In genomic region chr2:167419204-167419603, GRCm38 (mm10) we compare ENCODE assay signal across 9 mouse cellular contexts. TPM values are rescaled to one million over a fixed set of nuclear protein-coding genes. Genes with fewer than 3 reads are reported as not detected.
DNase-seq lines count a peak whose midpoint lies in the region; ATAC-seq and TF ChIP-seq lines count a peak whose summit lies in the region.
"Had no signal": no experiment of that assay in that cellular context is flagged by ENCODE, and none has a peak within 500 bp of the region (broad histone marks: within the 10 kb centered on the region; RNA-seq: fewer than 3 reads in every experiment).

No protein-coding gene starts in this region.

- H3K4me2 ChIP-seq in kidney, embryonic 15.5 days, result no peak overlapping the region
- H3K4me2 ChIP-seq: neural tube, embryonic 13.5 days had no signal

- peak; percentile 86 for TF ChIP-seq CTCF in kidney, adult 2 months (conservative IDR thresholded peaks at IDR 0.05; ENCODE audit: insufficient read depth, insufficient read length, low read depth, low read length)
- peak; percentile 89 to 100 (median 96) for TF ChIP-seq CTCF in MEL (IDR thresholded peaks at IDR 0.05 in 2 of 3, conservative IDR thresholded peaks at IDR 0.05 in 1 of 3; ENCODE audit: control insufficient read depth in 1 of 3, insufficient read depth in 1 of 3, low read depth in 2 of 3, low read length in 3 of 3, poor library complexity in 1 of 3, severe bottlenecking in 1 of 3)

- peak; percentile 77 for DNase-seq in kidney, adult 2 months
- DNase-seq in MEL (ENCODE audit: low read depth, low spot score), result peak; percentile 92
- peak; percentile 85 for DNase-seq in cerebellum, adult 9-10 months
- peak; percentile 42 to 73 for DNase-seq in gastrocnemius, postnatal 4 days (ENCODE audit: low spot score in 2 of 2)
- DNase-seq in left cerebral cortex, postnatal 10 days (ENCODE audit: extremely low spot score in 1 of 2, low spot score in 2 of 2), result peak; percentile 34 to 71
- DNase-seq in naive thymus-derived CD4-positive, alpha-beta T cell, adult 2 months (ENCODE audit: low read depth), result peak; percentile 96
- peak; percentile 78 for DNase-seq in testis, postnatal 14 days (ENCODE audit: low spot score)

- no peaks in the 10 kb centered on the region for H3K9me3 ChIP-seq in kidney, embryonic 15.5 days (replicated peaks)
- no peaks in the 10 kb centered on the region for H3K9me3 ChIP-seq in MEL (replicated peaks; ENCODE audit: insufficient read depth, low read length)
- H3K9me3 ChIP-seq: neural tube, embryonic 13.5 days had no signal

- no peak overlapping the region for H3K4me3 ChIP-seq in kidney, adult 2 months (ENCODE audit: insufficient read depth, low read depth, low read length)
- no peak overlapping the region for H3K4me3 ChIP-seq in kidney, embryonic 15.5 days (replicated peaks)
- H3K4me3 ChIP-seq in MEL (ENCODE audit: control insufficient read depth in 1 of 2, insufficient read depth in 1 of 2, low read depth in 2 of 2, low read length in 2 of 2), result no peak overlapping the region
- H3K4me3 ChIP-seq: neural tube, embryonic 13.5 days had no signal

- TF ChIP-seq POLR2A in kidney, adult 2 months (IDR thresholded peaks at IDR 0.05; ENCODE audit: low read depth, low read length), result no peak
- no peak; a peak in 1 of 4 replicates for TF ChIP-seq POLR2A in MEL (IDR thresholded peaks at IDR 0.05; ENCODE audit: control insufficient read depth in 1 of 2, insufficient read depth in 1 of 2, low read depth in 1 of 2, low read length in 2 of 2, poor library complexity in 1 of 2)

- no peaks in the 10 kb centered on the region for H3K36me3 ChIP-seq in kidney, adult 2 months (ENCODE audit: control insufficient read depth, insufficient read depth, low read length)
- peaks cover 5% of the 10 kb centered on the region for H3K36me3 ChIP-seq in kidney, embryonic 15.5 days
- H3K36me3 ChIP-seq in MEL (ENCODE audit: control insufficient read depth in 1 of 2, insufficient read depth in 2 of 2, low read length in 2 of 2), result peaks cover 0 to 19% of the 10 kb centered on the region in 2 experiments; a peak in 3 of 4 replicates

- H3K9ac ChIP-seq in kidney, embryonic 15.5 days, result no peak overlapping the region
- no peak overlapping the region for H3K9ac ChIP-seq in MEL (ENCODE audit: control insufficient read depth, low read depth, low read length, poor library complexity, severe bottlenecking)
- H3K9ac ChIP-seq: neural tube, embryonic 13.5 days had no signal

- H3K27ac ChIP-seq in kidney, adult 2 months (ENCODE audit: insufficient read depth, low read depth, low read length), result no peak overlapping the region
- no peak overlapping the region for H3K27ac ChIP-seq in kidney, embryonic 15.5 days
- no peak overlapping the region for H3K27ac ChIP-seq in MEL (ENCODE audit: control insufficient read depth, low read depth, low read length)
- H3K27ac ChIP-seq: neural tube, embryonic 13.5 days had no signal

- intact Hi-C loops in left cerebral cortex, postnatal 10 days (cut with DNase I), result loop anchor here (5.0 kb wide), 4 partner anchors 72 to 352 kb away; partner anchors contain the start of gene B4galt5

- TF ChIP-seq EP300 in MEL (IDR thresholded peaks at IDR 0.05; ENCODE audit: low read depth in 1 of 2, low read length in 2 of 2), result no peak

- peaks cover 20% of the 10 kb centered on the region; the same call in 1 of the 2 replicates for H3K4me1 ChIP-seq in kidney, adult 2 months (ENCODE audit: control insufficient read depth, insufficient read depth, low read length)
- H3K4me1 ChIP-seq in kidney, embryonic 15.5 days, result peaks cover 20% of the 10 kb centered on the region
- H3K4me1 ChIP-seq in MEL (ENCODE audit: control insufficient read depth in 1 of 2, insufficient read depth in 2 of 2, low read length in 2 of 2), result peaks cover 5 to 16% of the 10 kb centered on the region in 2 experiments; a peak in 3 of 4 replicates

- H3K27me3 ChIP-seq in kidney, adult 2 months (replicated peaks; ENCODE audit: control insufficient read depth, insufficient read depth, low read length), result no peaks in the 10 kb centered on the region
- no peaks in the 10 kb centered on the region for H3K27me3 ChIP-seq in kidney, embryonic 15.5 days
- H3K27me3 ChIP-seq in MEL (ENCODE audit: control insufficient read depth in 1 of 2, insufficient read depth in 2 of 2, low read length in 2 of 2), result no peaks in the 10 kb centered on the region
- H3K27me3 ChIP-seq: neural tube, embryonic 13.5 days had no signal

- WGBS in kidney, adult 2 months, result 66% methylated on average over 1 of the region's 1 CpGs
- WGBS in kidney, embryonic 15.5 days, result 71% methylated on average over 1 of the region's 1 CpGs

- no peak for ATAC-seq in kidney, embryonic 15.5 days (replicated peaks; ENCODE audit: low FRiP score)

- TF ChIP-seq RAD21 in MEL (IDR thresholded peaks at IDR 0.05; ENCODE audit: low read depth, low read length), result peak; percentile 70

- peaks cover 28% of the 10 kb centered on the region for H3K79me2 ChIP-seq in MEL (ENCODE audit: control insufficient read depth, insufficient read depth, low read length, poor library complexity)

TF ChIP-seq in MEL, 35 proteins besides CTCF, POLR2A, EP300 and RAD21:
- TF ChIP-seq MAX (IDR thresholded peaks at IDR 0.05; ENCODE audit: low read length), result no peak
- no peak for TF ChIP-seq TCF12 (IDR thresholded peaks at IDR 0.05; ENCODE audit: low read depth, low read length)
- TF ChIP-seq GABPA (IDR thresholded peaks at IDR 0.05; ENCODE audit: low read depth, low read length), result no peak
- no peak for TF ChIP-seq MEF2A (IDR thresholded peaks at IDR 0.05; ENCODE audit: extremely low read depth, insufficient replicate concordance, low read depth, low read length, poor library complexity, severe bottlenecking)
- TF ChIP-seq JUND (IDR thresholded peaks at IDR 0.05; ENCODE audit: low read depth, low read length), result peak; percentile 78
- no peak for TF ChIP-seq E2F4 (IDR thresholded peaks at IDR 0.05; ENCODE audit: borderline replicate concordance, low read depth, low read length)
- TF ChIP-seq TBP (IDR thresholded peaks at IDR 0.05; ENCODE audit: low read depth, low read length), result no peak
- TF ChIP-seq RCOR1 (IDR thresholded peaks at IDR 0.05; ENCODE audit: low read depth, low read length), result no peak
- TF ChIP-seq GATA1 (IDR thresholded peaks at IDR 0.05; ENCODE audit: low read depth, low read length), result peak; percentile 57
- TF ChIP-seq ZMIZ1 (IDR thresholded peaks at IDR 0.05; ENCODE audit: low read depth, low read length), result no peak
- TF ChIP-seq MYB (IDR thresholded peaks at IDR 0.05; ENCODE audit: low read depth, low read length), result no peak
- TF ChIP-seq TAL1 (IDR thresholded peaks at IDR 0.05; ENCODE audit: low read length), result no peak
- no peak for TF ChIP-seq MXI1 (IDR thresholded peaks at IDR 0.05; ENCODE audit: low read depth, low read length)
- TF ChIP-seq MAFK (IDR thresholded peaks at IDR 0.05; ENCODE audit: borderline replicate concordance, low read depth, low read length), result no peak
- TF ChIP-seq BHLHE40 (IDR thresholded peaks at IDR 0.05; ENCODE audit: borderline replicate concordance, low read depth, low read length), result no peak
- TF ChIP-seq ETS1 (IDR thresholded peaks at IDR 0.05; ENCODE audit: low read depth, low read length), result no peak
- TF ChIP-seq SIN3A (IDR thresholded peaks at IDR 0.05; ENCODE audit: low read length), result peak; percentile 43; the same call in 1 of the 2 replicates
- peak; percentile 31 for TF ChIP-seq POLR2AphosphoS2 (IDR thresholded peaks at IDR 0.05; ENCODE audit: low read length)
- TF ChIP-seq UBTF (IDR thresholded peaks at IDR 0.05; ENCODE audit: borderline replicate concordance, insufficient read depth, low read depth, low read length), result no peak
- TF ChIP-seq KAT2A (conservative IDR thresholded peaks at IDR 0.05; ENCODE audit: low read depth, low read length), result no peak
- TF ChIP-seq ELF1 (IDR thresholded peaks at IDR 0.05; ENCODE audit: low read depth, low read length), result no peak
- TF ChIP-seq MAZ (IDR thresholded peaks at IDR 0.05; ENCODE audit: low read depth, low read length), result no peak; the same call in 1 of the 2 replicates
- 0 out of 2 replicates have a peak, but pooled peaks have one; percentile 29 for TF ChIP-seq HCFC1 (IDR thresholded peaks at IDR 0.05; ENCODE audit: low read depth, low read length)
- TF ChIP-seq CHD2 (IDR thresholded peaks at IDR 0.05; ENCODE audit: low read length), result no peak
- no peak for TF ChIP-seq MYC (IDR thresholded peaks at IDR 0.05; ENCODE audit: low read depth, low read length)
- no peak for TF ChIP-seq USF2 (IDR thresholded peaks at IDR 0.05; ENCODE audit: borderline replicate concordance in 1 of 2, insufficient read depth in 1 of 2, low read depth in 1 of 2, low read length in 2 of 2)
- peak; percentile 49 for TF ChIP-seq ZC3H11A (IDR thresholded peaks at IDR 0.05; ENCODE audit: low read depth, low read length)
- no peak for TF ChIP-seq NRF1 (IDR thresholded peaks at IDR 0.05; ENCODE audit: insufficient read depth, low read depth, low read length, poor library complexity, severe bottlenecking)
- TF ChIP-seq ZNF384 (IDR thresholded peaks at IDR 0.05; ENCODE audit: low read depth, low read length), result no peak
- no peak for TF ChIP-seq NELFE (IDR thresholded peaks at IDR 0.05; ENCODE audit: low read depth, low read length)
- no peak for TF ChIP-seq USF1 (IDR thresholded peaks at IDR 0.05; ENCODE audit: low read depth, low read length)
- TF ChIP-seq CHD1 (IDR thresholded peaks at IDR 0.05; ENCODE audit: low read depth, low read length), result no peak
- peak; percentile 83 for TF ChIP-seq SMC3 (IDR thresholded peaks at IDR 0.05; ENCODE audit: low read depth, low read length)
- no peak for TF ChIP-seq POLR2AphosphoS5 (IDR thresholded peaks at IDR 0.05; ENCODE audit: borderline replicate concordance, low read depth, low read length)
- TF ChIP-seq ZKSCAN1 (IDR thresholded peaks at IDR 0.05; ENCODE audit: low read depth, low read length), result no peak

RNA-seq across cellular contexts. Expression of gene Slc9a8, which starts 2.3 kb away (rescaled TPM):
- 226 and 357 TPM in 2 replicates for polyA plus RNA-seq in kidney, adult 2 months (2012; rRNA removed)
- polyA plus RNA-seq in kidney, embryonic 15.5 days (2015; fragmentation: Nextera tagmentation; extraction: Ambion mirVana), result 21.9 and 27.1 TPM in 2 replicates
- 15.6 and 16.7 TPM in 2 replicates for total RNA-seq in MEL (2012; rRNA removed)
- 10 to 100 TPM in 1 of 2 experiments, not detected in 1; 25.8 TPM for polyA plus RNA-seq in MEL (2012; ENCODE audit: insufficient read depth in 1 of 2, insufficient read length in 2 of 2, low read depth in 1 of 2, low replicate concordance in 2 of 2, missing spikeins in 1 of 2)
- total RNA-seq in gastrocnemius, postnatal 4 days (2021), result 10 to 100 TPM; 28.4 to 32.3 TPM
- total RNA-seq in left cerebral cortex, postnatal 10 days (2021), result 10 to 100 TPM; 33.9 to 35.6 TPM
